Mouse (Mus musculus) embryo, embryonic 11.5 days (tissue): ENCODE data around the gene Cep112.
"Not testable (repeated sequence)": the region's sequence is repeated elsewhere in the genome, so short reads cannot be mapped to it uniquely, and the experiment has no call there.

Experiments used
- DNase-seq: peaks from one replicate; pipeline ENCODE4 v3.0.0-alpha.2; 2012; ENCODE audit warnings: low read depth, low spot score

Gene Cep112

GRCm38 (mm10) chr11:108799695-108800094 lies 374.7 kb downstream of the Cep112 start:
- DNase-seq, result no peak

DNA sequence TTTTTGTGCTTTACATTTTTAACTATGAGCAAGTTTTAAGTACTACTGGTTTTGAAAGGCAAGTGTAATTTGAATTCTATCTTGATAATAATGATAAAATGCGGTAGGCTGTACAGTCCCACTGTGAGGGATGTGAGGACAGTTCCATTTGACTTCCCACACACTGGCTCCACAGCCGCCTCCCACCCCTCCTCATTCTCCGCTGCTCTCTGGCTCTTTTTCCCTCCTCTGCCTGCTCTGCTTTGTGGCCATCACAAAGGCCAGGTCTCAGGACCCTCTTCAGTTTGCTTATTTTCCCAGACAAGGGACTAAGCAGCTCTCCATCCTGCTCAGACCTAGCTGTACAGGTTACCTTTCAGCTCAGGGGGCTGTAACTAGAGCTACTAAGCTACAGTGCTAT lies 379.0 kb downstream of the Cep112 start:
- DNase-seq, result no peak

DNA sequence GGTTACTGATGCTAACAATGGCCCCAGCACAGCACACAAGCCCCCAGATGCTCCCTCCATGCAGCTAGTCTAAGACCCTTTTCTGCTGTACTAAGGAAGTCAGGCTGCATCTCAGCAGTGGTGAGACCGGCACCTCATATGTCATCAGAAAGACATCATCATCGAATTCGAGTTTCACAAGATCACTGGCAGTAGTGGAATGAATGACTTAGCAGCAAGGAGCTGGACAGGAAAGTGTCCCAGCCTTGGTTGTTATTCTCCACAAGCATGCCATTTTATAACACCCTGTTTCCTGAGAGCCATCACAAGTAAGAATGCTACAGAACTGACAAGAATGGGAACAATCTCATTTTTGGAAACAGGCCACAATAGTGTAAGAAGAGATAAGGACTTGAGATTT lies 381.0 kb downstream of the Cep112 start:
- DNase-seq, result no peak

DNA sequence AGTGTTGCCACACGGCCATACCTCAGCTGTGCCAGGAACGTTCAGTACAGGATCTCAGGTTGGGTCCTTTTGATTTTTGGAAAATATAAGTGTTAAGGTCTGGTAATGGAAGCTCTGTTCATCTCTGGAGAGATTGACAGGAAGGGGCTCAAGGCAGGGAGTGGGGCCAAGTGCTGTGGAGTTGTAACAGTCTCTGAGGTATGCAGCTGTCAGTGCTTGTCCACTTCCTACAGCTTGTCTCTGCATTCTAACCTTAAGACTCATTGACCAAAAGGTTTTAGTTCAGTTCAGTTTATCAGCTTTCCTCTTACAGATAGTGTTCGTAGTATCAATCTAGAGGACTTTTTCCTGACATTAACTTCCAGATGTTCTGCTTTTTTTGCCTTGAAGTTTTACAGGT lies 384.6 kb downstream of the Cep112 start:
- no peak for DNase-seq

DNA sequence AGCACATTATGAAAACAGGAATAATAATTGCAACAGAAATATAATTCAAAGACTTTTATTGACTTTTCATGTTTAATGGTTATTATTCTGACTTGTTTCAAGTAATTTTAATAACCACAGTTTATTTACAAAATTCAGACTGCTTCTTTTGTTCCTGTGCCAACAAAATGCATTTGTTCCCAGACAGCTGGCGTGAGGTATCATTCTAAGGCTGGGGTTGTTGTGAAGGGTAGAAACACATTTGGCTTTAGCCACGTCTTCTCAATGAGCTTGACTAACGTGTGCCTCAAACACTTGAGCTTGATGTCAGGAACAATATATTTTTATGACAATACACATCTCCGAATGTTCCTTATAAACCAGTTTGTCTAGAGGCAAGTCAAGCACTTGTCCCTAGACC lies 396.8 kb downstream of the Cep112 start:
- no peak for DNase-seq

GRCm38 (mm10) chr11:108822257-108822656 lies 397.3 kb downstream of the Cep112 start:
- DNase-seq, result no peak

GRCm38 (mm10) chr11:108827321-108827720 lies 402.3 kb downstream of the Cep112 start:
- no peak for DNase-seq

GRCm38 (mm10) chr11:108828374-108829025 lies 403.5 kb downstream of the Cep112 start:
- no peak for DNase-seq

- no peak for DNase-seq
These were observed 411.7 kb downstream of the Cep112 start for GRCm38 (mm10) chr11:108836706-108837105.

DNA sequence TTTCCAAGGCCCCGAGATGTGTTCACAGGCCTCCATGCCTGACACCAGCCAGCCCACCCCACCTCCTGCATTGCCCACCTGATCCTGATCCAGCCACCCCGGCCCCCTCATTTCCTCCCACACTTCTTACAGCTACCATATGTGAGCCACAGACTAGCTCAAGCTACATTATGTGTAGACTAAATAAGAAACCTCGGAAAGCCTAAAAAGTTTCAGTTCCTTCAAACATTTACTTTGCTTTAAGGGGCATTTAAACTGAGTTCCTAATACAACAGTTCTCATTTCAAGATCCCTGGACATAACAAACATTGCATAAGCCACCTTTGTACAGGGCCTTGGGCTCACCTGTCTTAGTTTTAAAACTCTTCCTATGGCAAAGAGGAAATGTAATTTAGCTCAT lies 415.2 kb downstream of the Cep112 start:
- no peak for DNase-seq

GRCm38 (mm10) chr11:108842765-108843164 lies 417.8 kb downstream of the Cep112 start:
- no peak for DNase-seq

DNA sequence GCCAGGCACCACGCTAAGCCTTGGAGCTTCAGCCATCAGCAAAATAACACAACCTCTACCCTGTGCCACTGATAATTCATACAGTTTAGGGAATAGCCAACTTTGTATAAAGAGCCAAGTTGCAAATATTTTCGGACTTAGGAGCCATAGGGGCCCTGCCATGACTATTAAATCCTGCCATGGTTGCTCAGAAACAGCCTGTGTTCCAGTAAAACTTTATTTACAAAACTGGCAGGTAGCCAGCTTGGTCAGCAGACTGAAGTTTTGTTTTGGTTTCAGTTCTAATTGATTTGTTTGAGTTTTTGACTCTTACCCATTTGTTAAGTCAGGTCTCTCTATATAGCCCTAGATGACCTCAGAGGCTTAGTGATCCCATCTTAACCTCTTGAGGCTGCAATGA lies 421.0 kb downstream of the Cep112 start:
- no peak for DNase-seq

GRCm38 (mm10) chr11:108846479-108846878 lies 421.5 kb downstream of the Cep112 start:
- DNase-seq, result no peak

- no peak for DNase-seq
These were observed 426.8 kb downstream of the Cep112 start for GRCm38 (mm10) chr11:108851771-108852170.

GRCm38 (mm10) chr11:108857254-108857653 lies 432.3 kb downstream of the Cep112 start:
- DNase-seq, result no peak

- DNase-seq, result no peak
These were observed 432.8 kb downstream of the Cep112 start for GRCm38 (mm10) chr11:108857678-108858338.

DNA sequence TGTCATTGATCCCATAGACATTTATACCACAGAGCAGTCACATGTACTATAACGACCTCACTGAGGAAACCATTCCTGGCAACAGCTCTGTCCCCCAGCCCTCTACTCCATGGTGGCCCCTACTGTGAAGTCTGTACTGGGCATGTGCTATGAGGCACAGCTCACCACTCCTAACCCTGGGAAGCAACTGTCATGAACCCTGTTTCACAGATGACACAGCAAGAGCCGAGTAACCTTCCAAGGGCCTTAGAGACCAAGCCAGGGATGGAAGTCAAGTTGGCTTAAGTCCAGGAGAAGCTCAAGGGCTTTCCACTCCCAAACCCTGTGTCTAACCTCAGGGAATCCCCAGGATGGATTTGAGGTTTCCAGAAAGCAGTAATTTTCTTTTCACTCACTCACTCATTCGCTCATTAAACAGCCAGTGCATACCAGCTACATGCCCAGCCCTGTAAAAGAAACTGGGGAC lies 433.4 kb downstream of the Cep112 start:
- DNase-seq, result no peak

- DNase-seq, result no peak
These were observed 433.9 kb downstream of the Cep112 start for GRCm38 (mm10) chr11:108858846-108859245.

DNA sequence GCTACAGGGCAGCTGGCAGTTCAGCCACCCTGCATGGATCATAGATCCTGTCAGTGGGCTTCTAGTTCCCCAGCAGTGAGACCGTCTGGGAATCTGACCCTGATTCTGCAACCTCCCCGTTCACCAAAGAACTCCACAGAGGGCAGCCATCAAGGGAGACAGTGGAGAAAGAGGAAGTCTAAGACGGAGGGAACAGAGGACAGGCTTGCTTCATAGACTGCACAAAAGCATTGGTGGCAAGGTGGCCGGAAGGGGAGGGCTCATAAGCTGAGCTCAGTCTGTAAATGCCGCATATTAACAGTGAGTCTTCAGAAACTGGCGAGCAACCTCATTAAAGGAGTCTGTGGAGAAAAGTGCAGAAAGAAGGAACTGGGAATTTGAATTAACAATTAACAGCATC lies 437.4 kb downstream of the Cep112 start:
- no peak for DNase-seq

DNA sequence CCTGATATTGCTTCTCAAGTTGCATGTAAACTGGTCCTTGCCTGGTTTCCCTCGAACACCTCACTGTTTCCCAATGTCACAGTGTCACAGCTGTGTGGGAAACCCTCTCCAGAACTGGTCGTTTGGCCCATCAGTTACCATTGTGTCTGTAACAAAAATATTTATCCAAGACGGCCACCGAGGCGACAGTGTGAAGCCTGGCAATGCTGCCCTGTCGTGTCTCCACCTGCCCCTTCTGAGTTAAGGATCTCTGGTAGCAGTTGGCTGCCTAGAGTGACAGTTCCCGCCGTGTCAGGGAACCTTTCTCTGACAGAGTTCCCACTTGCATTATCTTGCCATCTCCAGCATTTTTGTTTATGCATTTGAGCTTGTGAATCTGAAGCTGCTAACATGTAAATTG lies 440.8 kb downstream of the Cep112 start:
- no peak for DNase-seq

GRCm38 (mm10) chr11:108867538-108867937 lies 442.5 kb downstream of the Cep112 start:
- no peak for DNase-seq

- not testable (repeated sequence) for DNase-seq
These were observed 446.3 kb downstream of the Cep112 start for GRCm38 (mm10) chr11:108871284-108871683.

GRCm38 (mm10) chr11:108871748-108872147 lies 446.8 kb downstream of the Cep112 start:
- no peak for DNase-seq
